Mouse (Mus musculus): ENCODE data around the gene Ftcd. TPM values are rescaled to one million over a fixed set of nuclear protein-coding genes. Genes with fewer than 3 reads are reported as not detected.

The Ftcd gene
- polyA plus RNA-seq, 1 experiment = not detected

DNA sequence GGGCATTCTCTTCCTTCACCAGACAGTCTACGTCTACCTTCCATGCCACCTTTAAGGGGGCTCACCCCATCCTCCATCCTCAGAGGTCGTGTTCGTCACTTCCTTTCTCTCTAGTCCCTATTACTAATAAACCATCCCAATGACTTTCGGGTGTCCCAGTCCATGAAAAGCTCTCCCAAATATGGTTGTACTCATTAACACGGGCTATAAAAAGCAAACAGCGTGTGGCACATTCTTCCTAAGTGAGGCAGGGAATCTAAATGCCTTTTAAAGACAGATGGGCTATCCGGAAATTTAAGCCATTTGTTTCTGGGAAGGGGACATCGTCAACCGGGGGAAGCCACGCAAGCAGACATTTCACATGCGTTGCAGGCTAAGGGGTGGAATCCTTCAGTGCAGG lies 14.7 kb downstream of the Ftcd start:
- Histone ChIP-seq H3K4me3 (ENCODE audit: insufficient read depth, low read length) (no peak overlapping the region), H3K27ac (ENCODE audit: insufficient read depth, low read depth, low read length) (no peak overlapping the region), H3K4me1 (ENCODE audit: control insufficient read depth, insufficient read depth, low read length) (no peaks in the 10 kb centered on the region)
- no peak for TF ChIP-seq CTCF (IDR thresholded peaks at IDR 0.05; ENCODE audit: low read depth, low read length)
- TF ChIP-seq POLR2A (IDR thresholded peaks at IDR 0.05; ENCODE audit: borderline replicate concordance, low read depth, low read length) = no peak

DNA sequence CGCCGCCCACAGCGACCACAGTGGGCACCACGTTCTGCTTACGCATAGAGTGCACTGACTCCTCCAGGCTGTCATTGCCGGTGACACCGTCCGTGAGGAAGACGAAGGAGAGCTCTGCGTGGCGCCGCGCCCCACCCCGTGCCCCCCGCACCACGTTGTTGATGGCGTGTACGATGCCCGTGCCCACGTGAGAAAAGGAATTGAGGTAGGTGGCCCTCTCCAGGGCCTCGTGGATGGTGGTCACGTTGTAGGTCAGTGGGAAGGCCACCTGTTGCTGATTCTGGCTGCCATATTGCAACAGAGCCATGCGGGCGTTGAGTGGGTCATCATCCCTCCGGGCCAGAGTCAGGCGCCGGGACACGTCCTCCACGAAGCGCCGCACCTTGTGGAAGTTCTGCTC lies 20.9 kb downstream of the Ftcd start:
- Histone ChIP-seq H3K4me3 (ENCODE audit: insufficient read depth, low read length) (no peak overlapping the region), H3K27ac (ENCODE audit: insufficient read depth, low read depth, low read length) (no peak overlapping the region), H3K4me1 (ENCODE audit: control insufficient read depth, insufficient read depth, low read length) (no peaks in the 10 kb centered on the region)
- TF ChIP-seq CTCF (IDR thresholded peaks at IDR 0.05; ENCODE audit: low read depth, low read length) (no peak), POLR2A (IDR thresholded peaks at IDR 0.05; ENCODE audit: borderline replicate concordance, low read depth, low read length) (no peak)

DNA sequence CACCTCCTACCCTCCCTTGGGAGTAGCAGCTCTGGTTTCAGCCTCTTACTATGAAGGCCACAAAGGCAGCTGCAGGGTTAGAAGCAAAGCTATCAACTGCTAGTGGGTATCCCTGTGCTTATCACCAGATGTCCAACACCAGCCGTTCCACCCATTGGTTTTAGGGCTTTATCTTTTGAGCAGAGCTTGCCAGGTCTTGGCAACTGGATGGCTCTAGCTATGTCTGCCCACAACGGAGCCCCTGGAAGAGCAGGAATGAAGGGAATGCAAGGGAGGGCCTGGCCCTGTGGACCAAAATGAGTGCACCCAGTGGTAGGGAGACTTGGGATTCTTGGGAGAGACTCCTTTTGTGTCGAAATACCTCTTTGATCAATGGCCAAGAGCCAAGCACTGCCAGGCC lies 27.2 kb downstream of the Ftcd start:
- Histone ChIP-seq H3K27ac (ENCODE audit: insufficient read depth, low read depth, low read length) (no peak overlapping the region), H3K4me1 (ENCODE audit: control insufficient read depth, insufficient read depth, low read length) (no peaks in the 10 kb centered on the region), H3K4me3 (ENCODE audit: insufficient read depth, low read length) (no peak overlapping the region)
- TF ChIP-seq POLR2A (IDR thresholded peaks at IDR 0.05; ENCODE audit: borderline replicate concordance, low read depth, low read length) (no peak), CTCF (IDR thresholded peaks at IDR 0.05; ENCODE audit: low read depth, low read length) (no peak)

GRCm38 (mm10) chr10:76612473-76612872 lies 37.0 kb downstream of the Ftcd start:
- H3K4me1 ChIP-seq (ENCODE audit: control insufficient read depth, insufficient read depth, low read length) = no peaks in the 10 kb centered on the region
- no peak overlapping the region for H3K27ac ChIP-seq (ENCODE audit: insufficient read depth, low read depth, low read length)
- no peak for TF ChIP-seq POLR2A (IDR thresholded peaks at IDR 0.05; ENCODE audit: borderline replicate concordance, low read depth, low read length)
- TF ChIP-seq CTCF (IDR thresholded peaks at IDR 0.05; ENCODE audit: low read depth, low read length) = no peak
- H3K4me3 ChIP-seq (ENCODE audit: insufficient read depth, low read length) = no peak overlapping the region

DNA sequence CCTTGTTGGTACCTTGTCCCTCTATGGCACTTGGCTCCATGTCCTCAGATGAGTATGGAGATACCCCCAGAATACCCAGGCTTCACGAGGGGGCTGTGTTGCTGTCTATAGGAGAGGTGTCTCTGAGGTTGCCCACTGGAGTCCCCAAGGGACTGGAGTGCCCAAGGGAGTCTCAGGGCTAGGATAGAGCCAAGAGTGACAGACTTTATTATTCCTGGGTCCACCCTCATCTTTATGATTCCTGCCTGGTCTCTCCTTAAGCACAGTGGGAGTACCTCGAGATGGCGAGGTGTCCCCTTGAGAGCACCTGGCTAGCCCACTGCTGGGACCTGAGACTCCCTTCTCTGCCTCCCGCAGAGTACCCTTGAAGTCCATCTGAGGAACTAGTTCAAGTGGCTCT lies 47.0 kb downstream of the Ftcd start:
- TF ChIP-seq CTCF (IDR thresholded peaks at IDR 0.05; ENCODE audit: low read depth, low read length) (no peak), POLR2A (IDR thresholded peaks at IDR 0.05; ENCODE audit: borderline replicate concordance, low read depth, low read length) (no peak)
- H3K4me3 ChIP-seq (ENCODE audit: insufficient read depth, low read length) = no peak overlapping the region
- no peak overlapping the region for H3K27ac ChIP-seq (ENCODE audit: insufficient read depth, low read depth, low read length)

GRCm38 (mm10) chr10:76622928-76623680 lies 47.7 kb downstream of the Ftcd start, which contains the start of gene Col6a2:
TSS of gene Col6a2 (minus strand) at chr10:76623630.
- Histone ChIP-seq H3K4me3 (ENCODE audit: insufficient read depth, low read length) (no peak within 1 kb of the TSS), H3K27ac (ENCODE audit: insufficient read depth, low read depth, low read length) (no peak within 1 kb of the TSS), H3K4me1 (ENCODE audit: control insufficient read depth, insufficient read depth, low read length) (no peaks in the 10 kb centered on the region)
- TF ChIP-seq CTCF (IDR thresholded peaks at IDR 0.05; ENCODE audit: low read depth, low read length) = peak; percentile 37
- TF ChIP-seq POLR2A (IDR thresholded peaks at IDR 0.05; ENCODE audit: borderline replicate concordance, low read depth, low read length) = no peak

More for the DNA sequence above, 47.0 kb downstream of the Ftcd start:
- no peaks in the 10 kb centered on the region for H3K4me1 ChIP-seq (ENCODE audit: control insufficient read depth, insufficient read depth, low read length)

DNA sequence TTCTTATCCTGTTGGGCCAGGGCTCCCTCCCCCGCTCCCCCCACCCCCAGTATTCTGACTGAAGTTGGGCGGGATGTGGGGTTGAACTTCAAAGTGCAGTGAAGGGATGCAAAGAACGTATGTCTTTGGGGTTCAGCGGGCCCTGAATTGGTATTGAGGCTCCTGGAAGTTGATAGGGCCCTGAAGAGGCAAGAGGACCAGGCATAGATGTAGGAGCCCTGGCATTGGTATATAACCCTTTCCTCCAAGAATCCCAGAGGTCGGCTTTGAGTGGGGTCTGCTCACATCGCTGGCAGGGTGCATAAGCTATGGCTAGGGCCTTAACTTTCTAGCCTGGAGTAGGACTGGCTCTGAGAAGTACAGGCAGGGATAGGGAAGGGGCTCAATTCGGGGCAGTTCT lies 48.3 kb downstream of the Ftcd start:
- no peak overlapping the region for H3K4me3 ChIP-seq (ENCODE audit: insufficient read depth, low read length)
- no peak overlapping the region for H3K27ac ChIP-seq (ENCODE audit: insufficient read depth, low read depth, low read length)
- no peaks in the 10 kb centered on the region for H3K4me1 ChIP-seq (ENCODE audit: control insufficient read depth, insufficient read depth, low read length)
- TF ChIP-seq POLR2A (IDR thresholded peaks at IDR 0.05; ENCODE audit: borderline replicate concordance, low read depth, low read length) = no peak
- no peak for TF ChIP-seq CTCF (IDR thresholded peaks at IDR 0.05; ENCODE audit: low read depth, low read length)

DNA sequence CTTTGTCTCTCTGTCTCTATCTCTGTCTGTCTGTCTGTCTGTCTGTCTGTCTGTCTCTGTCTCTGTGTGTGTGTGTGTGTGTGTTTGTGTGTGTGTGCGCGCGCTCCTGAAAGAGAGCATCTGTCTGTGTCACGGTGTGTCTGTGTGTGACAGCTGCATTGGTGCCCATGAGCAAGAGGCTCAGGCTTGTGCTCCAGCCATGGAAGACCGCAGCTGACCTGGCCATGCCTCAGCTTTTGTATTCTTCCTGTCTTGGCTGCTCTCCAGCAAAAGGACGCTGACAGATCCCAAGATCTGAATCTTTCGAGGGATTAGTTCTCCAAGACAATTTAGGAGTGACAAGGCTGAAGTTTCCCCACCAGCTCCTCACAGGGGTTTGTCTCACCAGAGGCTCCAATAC lies 49.5 kb downstream of the Ftcd start:
- TF ChIP-seq CTCF (IDR thresholded peaks at IDR 0.05; ENCODE audit: low read depth, low read length) (no peak), POLR2A (IDR thresholded peaks at IDR 0.05; ENCODE audit: borderline replicate concordance, low read depth, low read length) (no peak)
- Histone ChIP-seq H3K4me3 (ENCODE audit: insufficient read depth, low read length) (no peak overlapping the region), H3K4me1 (ENCODE audit: control insufficient read depth, insufficient read depth, low read length) (no peaks in the 10 kb centered on the region), H3K27ac (ENCODE audit: insufficient read depth, low read depth, low read length) (no peak overlapping the region)

DNA sequence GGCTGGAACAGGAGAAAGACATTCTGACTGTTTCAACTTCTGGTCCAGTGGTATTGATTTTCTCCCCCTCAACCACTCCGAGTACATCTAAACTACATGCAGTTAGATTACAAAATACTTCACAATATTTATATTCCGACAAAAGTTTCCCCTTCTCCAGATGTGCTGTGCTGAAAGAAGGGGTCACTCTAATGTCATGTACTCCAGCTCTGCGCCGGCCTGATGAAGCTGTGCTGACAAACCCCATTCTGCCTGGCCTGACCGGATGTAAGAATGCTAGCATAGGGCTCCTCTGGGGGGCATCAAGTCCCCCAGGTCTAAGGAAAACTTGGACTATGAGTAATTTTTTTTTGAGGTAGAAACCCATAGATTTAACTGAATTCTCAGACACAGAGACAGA lies 52.3 kb downstream of the Ftcd start:
- TF ChIP-seq POLR2A (IDR thresholded peaks at IDR 0.05; ENCODE audit: borderline replicate concordance, low read depth, low read length) (no peak), CTCF (IDR thresholded peaks at IDR 0.05; ENCODE audit: low read depth, low read length) (no peak)
- H3K27ac ChIP-seq (ENCODE audit: insufficient read depth, low read depth, low read length) = no peak overlapping the region
- no peaks in the 10 kb centered on the region for H3K4me1 ChIP-seq (ENCODE audit: control insufficient read depth, insufficient read depth, low read length)
- no peak overlapping the region for H3K4me3 ChIP-seq (ENCODE audit: insufficient read depth, low read length)

DNA sequence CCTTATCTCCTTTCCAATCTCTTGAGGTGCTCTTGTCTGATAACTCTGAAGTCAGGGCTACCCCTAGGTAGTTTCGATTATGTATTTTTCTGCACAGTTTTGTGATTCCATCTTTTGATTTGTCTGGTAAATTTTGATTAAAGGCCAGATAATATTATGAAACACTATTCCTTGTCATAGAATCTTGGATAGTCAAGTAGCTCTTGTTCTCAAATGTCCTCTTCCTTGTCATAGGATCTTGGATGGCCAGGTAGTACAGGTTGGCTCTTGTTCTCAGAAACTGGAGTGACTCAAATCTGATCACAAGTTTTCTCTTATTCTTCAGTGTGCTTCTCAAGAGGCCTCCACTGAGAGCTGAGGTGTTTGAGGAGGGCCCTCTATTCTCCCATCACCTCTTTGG lies 55.2 kb downstream of the Ftcd start:
- Histone ChIP-seq H3K27ac (ENCODE audit: insufficient read depth, low read depth, low read length) (no peak overlapping the region), H3K4me1 (ENCODE audit: control insufficient read depth, insufficient read depth, low read length) (no peaks in the 10 kb centered on the region), H3K4me3 (ENCODE audit: insufficient read depth, low read length) (no peak overlapping the region)
- no peak for TF ChIP-seq POLR2A (IDR thresholded peaks at IDR 0.05; ENCODE audit: borderline replicate concordance, low read depth, low read length)
